Mouse (Mus musculus) MEL (cell line): Measurements from ENCODE around the gene Slc35e3.

Source experiments
- CTCF ChIP-seq, 3 experiments: IDR thresholded peaks in 2 of 3; conservative IDR thresholded peaks in 1 of 3; 2 replicates each; pipeline ENCODE4 v1.5.1; 2011 to 2012; ENCODE audit warnings: low read length in 3 of 3, low read depth in 2 of 3, mild to moderate bottlenecking in 2 of 3, improper control_type of control experiment in 1 of 3, inconsistent platforms in 1 of 3, mixed read lengths in 1 of 3, moderate library complexity in 1 of 3; ENCODE audit not compliant: control insufficient read depth in 1 of 3, insufficient read depth in 1 of 3, poor library complexity in 1 of 3, severe bottlenecking in 1 of 3
- ELF1 ChIP-seq: IDR thresholded peaks from 2 replicates; pipeline ENCODE4 v1.6.1; 2014; ENCODE audit warnings: low read depth, mild to moderate bottlenecking, inconsistent platforms, low read length, improper control_type of control experiment, moderate library complexity
- EP300 ChIP-seq, 2 experiments: IDR thresholded peaks; 2 replicates each; pipeline ENCODE4 v1.6.1; 2011; ENCODE audit warnings: improper control_type of control experiment in 2 of 2, low read length in 2 of 2, low read depth in 1 of 2, mild to moderate bottlenecking in 1 of 2
- GATA1 ChIP-seq: IDR thresholded peaks from 2 replicates; pipeline ENCODE4 v1.6.1; 2011; ENCODE audit warnings: low read depth, low read length, improper control_type of control experiment
- MEF2A ChIP-seq: IDR thresholded peaks from 2 replicates; pipeline ENCODE4 v1.6.1; 2014; ENCODE audit warnings: low read depth, mild to moderate bottlenecking, inconsistent platforms, low read length, improper control_type of control experiment; ENCODE audit not compliant: poor library complexity, insufficient replicate concordance, severe bottlenecking; ENCODE audit errors: extremely low read depth
- POLR2A ChIP-seq, 2 experiments: IDR thresholded peaks; 2 replicates each; pipeline ENCODE4 v1.6.1; 2011 to 2012; ENCODE audit warnings: low read length in 2 of 2, mild to moderate bottlenecking in 2 of 2, control low read depth in 1 of 2, improper control_type of control experiment in 1 of 2, low read depth in 1 of 2, moderate library complexity in 1 of 2; ENCODE audit not compliant: control insufficient read depth in 1 of 2, insufficient read depth in 1 of 2, poor library complexity in 1 of 2
- POLR2AphosphoS2 ChIP-seq: IDR thresholded peaks from 2 replicates; pipeline ENCODE4 v1.6.1; 2011; ENCODE audit warnings: low read length, improper control_type of control experiment
- SIN3A ChIP-seq: IDR thresholded peaks from 2 replicates; pipeline ENCODE4 v1.6.1; 2012; ENCODE audit warnings: low read length, improper control_type of control experiment, inconsistent platforms
- UBTF ChIP-seq: IDR thresholded peaks from 2 replicates; pipeline ENCODE4 v1.6.1; 2012; ENCODE audit warnings: low read depth, mild to moderate bottlenecking, inconsistent platforms, low read length, improper control_type of control experiment, moderate library complexity, borderline replicate concordance; ENCODE audit not compliant: insufficient read depth
- USF1 ChIP-seq: IDR thresholded peaks from 2 replicates; pipeline ENCODE4 v1.6.1; 2014; ENCODE audit warnings: low read depth, mild to moderate bottlenecking, inconsistent platforms, low read length, improper control_type of control experiment, moderate library complexity
- ZMIZ1 ChIP-seq: IDR thresholded peaks from 2 replicates; pipeline ENCODE4 v1.6.1; 2012; ENCODE audit warnings: low read depth, mild to moderate bottlenecking, inconsistent platforms, low read length, improper control_type of control experiment, moderate library complexity
- ZNF384 ChIP-seq: IDR thresholded peaks from 2 replicates; pipeline ENCODE4 v1.6.1; 2012; ENCODE audit warnings: low read depth, mild to moderate bottlenecking, inconsistent platforms, low read length, improper control_type of control experiment

- TF ChIP-seq CTCF (IDR thresholded peaks at IDR 0.05 in 2 of 3, conservative IDR thresholded peaks at IDR 0.05 in 1 of 3; ENCODE audit: control insufficient read depth in 1 of 3, insufficient read depth in 1 of 3, low read depth in 2 of 3, low read length in 3 of 3, poor library complexity in 1 of 3, severe bottlenecking in 1 of 3) (no peak), ELF1 (no peak), ZMIZ1 (no peak), POLR2A (IDR thresholded peaks at IDR 0.05; ENCODE audit: control insufficient read depth in 1 of 2, insufficient read depth in 1 of 2, low read depth in 1 of 2, low read length in 2 of 2, poor library complexity in 1 of 2) (no peak), MEF2A (no peak), GATA1 (no peak), UBTF (no peak), SIN3A (no peak), EP300 (IDR thresholded peaks at IDR 0.05; ENCODE audit: low read depth in 1 of 2, low read length in 2 of 2) (no peak), ZNF384 (no peak), USF1 (no peak), POLR2AphosphoS2 (no peak)
Observed at GRCm38 (mm10) chr10:117778951-117779350, 32.8 kb upstream of the Slc35e3 start.
